Mouse (Mus musculus): ENCODE measurements around the gene Synj1.
A peak's percentile ranks its signal among the peaks of the same experiment; 100 is the strongest.

Gene Synj1

GRCm38 (mm10) chr16:90941246-90941645 lies 69.9 kb downstream of the Synj1 start:
- DNase-seq (ENCODE audit: low spot score): no peak

- DNase-seq (ENCODE audit: low spot score): peak; percentile 99
These were observed 76.3 kb downstream of the Synj1 start, which contains the start of gene Cfap298 for GRCm38 (mm10) chr16:90934687-90935328. Cfap298 (minus strand) TSS chr16:90935114.

GRCm38 (mm10) chr16:90934193-90934686 lies 76.9 kb downstream of the Synj1 start:
- DNase-seq (ENCODE audit: low spot score): peak; percentile 76

- no peak for DNase-seq (ENCODE audit: low spot score)
These were observed 77.5 kb downstream of the Synj1 start for GRCm38 (mm10) chr16:90933534-90934176.

- DNase-seq (ENCODE audit: low spot score): no peak
These were observed 83.7 kb downstream of the Synj1 start for GRCm38 (mm10) chr16:90927446-90927845.

- peak; percentile 83 for DNase-seq (ENCODE audit: low spot score)
These were observed 85.6 kb downstream of the Synj1 start for GRCm38 (mm10) chr16:90925461-90925860.

- DNase-seq (ENCODE audit: low spot score): no peak
These were observed 86.3 kb downstream of the Synj1 start for GRCm38 (mm10) chr16:90924606-90925370.

- DNase-seq (ENCODE audit: low spot score): no peak
These were observed 89.5 kb downstream of the Synj1 start for GRCm38 (mm10) chr16:90921471-90922159.

GRCm38 (mm10) chr16:90917156-90917555 lies 94.0 kb downstream of the Synj1 start:
- no peak for DNase-seq (ENCODE audit: low spot score)

GRCm38 (mm10) chr16:90916040-90916481 lies 95.0 kb downstream of the Synj1 start:
- peak; percentile 25 for DNase-seq (ENCODE audit: low spot score)

- DNase-seq (ENCODE audit: low spot score): no peak
These were observed 99.3 kb downstream of the Synj1 start for GRCm38 (mm10) chr16:90911766-90912165.

GRCm38 (mm10) chr16:90910855-90911533 lies 100.1 kb downstream of the Synj1 start:
- no peak for DNase-seq (ENCODE audit: low spot score)

- DNase-seq (ENCODE audit: low spot score): no peak
These were observed 103.9 kb downstream of the Synj1 start for GRCm38 (mm10) chr16:90907250-90907649.

- DNase-seq (ENCODE audit: low spot score): no peak
These were observed 107.8 kb downstream of the Synj1 start for GRCm38 (mm10) chr16:90903300-90903699.

GRCm38 (mm10) chr16:90901364-90901763 lies 109.7 kb downstream of the Synj1 start:
- DNase-seq (ENCODE audit: low spot score): no peak

GRCm38 (mm10) chr16:90899498-90899897 lies 111.6 kb downstream of the Synj1 start:
- peak; percentile 38 for DNase-seq (ENCODE audit: low spot score)

- DNase-seq (ENCODE audit: low spot score): peak; percentile 92
These were observed 113.5 kb downstream of the Synj1 start for GRCm38 (mm10) chr16:90897651-90898050.

GRCm38 (mm10) chr16:90893792-90894191 lies 117.3 kb downstream of the Synj1 start:
- no peak for DNase-seq (ENCODE audit: low spot score)

GRCm38 (mm10) chr16:90893019-90893418 lies 118.1 kb downstream of the Synj1 start:
- no peak for DNase-seq (ENCODE audit: low spot score)

- no peak for DNase-seq (ENCODE audit: low spot score)
These were observed 119.0 kb downstream of the Synj1 start for GRCm38 (mm10) chr16:90892081-90892480.

- DNase-seq (ENCODE audit: low spot score): no peak
These were observed 119.5 kb downstream of the Synj1 start for GRCm38 (mm10) chr16:90891601-90892000.

All from adipocyte (in vitro differentiated cells).